Mouse (Mus musculus) right cerebral cortex, postnatal 36 days (tissue): ENCODE data around the gene Acadm.

Source experiments
- DNase-seq, 2 experiments: peaks; one replicate each; pipeline ENCODE4 v3.0.0; 2022; ENCODE audit warnings: low spot score in 2 of 2, mixed read lengths in 1 of 2

Gene Acadm

GRCm38 (mm10) chr3:153904586-153904985 is 39.8 kb downstream of the Acadm start:
- DNase-seq = no peak

GRCm38 (mm10) chr3:153902595-153902994 is 41.8 kb downstream of the Acadm start:
- DNase-seq = no peak

- no peak for DNase-seq
Measured at GRCm38 (mm10) chr3:153901904-153902303, 42.5 kb downstream of the Acadm start.

GRCm38 (mm10) chr3:153897216-153897615 is 47.2 kb downstream of the Acadm start:
- no peak for DNase-seq

GRCm38 (mm10) chr3:153895454-153895853 is 49.0 kb downstream of the Acadm start:
- DNase-seq = no peak

- DNase-seq = no peak
Measured at GRCm38 (mm10) chr3:153889188-153889781, 55.1 kb downstream of the Acadm start.

- no peak for DNase-seq
Measured at GRCm38 (mm10) chr3:153888141-153888540, 56.3 kb downstream of the Acadm start.

- no peak for DNase-seq
Measured at GRCm38 (mm10) chr3:153886296-153886695, 58.1 kb downstream of the Acadm start.
